In genomic region chr11:107466611-107467391, GRCm38 (mm10) we compare ENCODE assay signal across 12 mouse cellular contexts. TPM values are rescaled to one million over a fixed set of nuclear protein-coding genes. Genes with fewer than 3 reads are reported as not detected.
A peak's percentile ranks its signal among the peaks of the same experiment; 100 is the strongest.
DNase-seq lines count a peak whose midpoint lies in the region; ATAC-seq and TF ChIP-seq lines count a peak whose summit lies in the region.
"Had no signal": no experiment of that assay in that cellular context is flagged by ENCODE, and none has a peak within 500 bp of the region (broad histone marks: within the 10 kb centered on the region; RNA-seq: fewer than 3 reads in every experiment).

No protein-coding gene starts in this region.

- H3K9me3 ChIP-seq in limb, embryonic 12.5 days: no peaks in the 10 kb centered on the region
- no peaks in the 10 kb centered on the region for H3K9me3 ChIP-seq in limb, embryonic 10.5 days (replicated peaks)
- no peaks in the 10 kb centered on the region for H3K9me3 ChIP-seq in liver, postnatal 0 days (ENCODE audit: low read length)
- H3K9me3 ChIP-seq: heart, embryonic 10.5 days had no signal

- no peak for ATAC-seq in limb, embryonic 12.5 days (ENCODE audit: insufficient number of reproducible peaks, insufficient read depth, low FRiP score, low TSS enrichment, low read depth)
- no peak for ATAC-seq in liver, postnatal 0 days

- H3K4me2 ChIP-seq in limb, embryonic 12.5 days: 0 out of 2 replicates have a peak overlapping the region, but pooled peaks have one; percentile 15
- peak overlapping the region; percentile 46 for H3K4me2 ChIP-seq in liver, postnatal 0 days (ENCODE audit: low read depth, low read length)
- H3K4me2 ChIP-seq: lung, embryonic 14.5 days had no signal

- H3K27me3 ChIP-seq in limb, embryonic 12.5 days: no peaks in the 10 kb centered on the region
- no peaks in the 10 kb centered on the region for H3K27me3 ChIP-seq in limb, embryonic 10.5 days (ENCODE audit: low read depth, poor library complexity, severe bottlenecking)
- no peaks in the 10 kb centered on the region for H3K27me3 ChIP-seq in liver, postnatal 0 days (ENCODE audit: insufficient read depth, low read length)

- no peak for TF ChIP-seq CTCF in liver, postnatal 0 days (IDR thresholded peaks at IDR 0.05; ENCODE audit: low read depth)

- H3K4me1 ChIP-seq in limb, embryonic 12.5 days (replicated peaks): peaks cover 21% of the 10 kb centered on the region
- H3K4me1 ChIP-seq in limb, embryonic 10.5 days: peaks cover 38% of the 10 kb centered on the region
- H3K4me1 ChIP-seq in liver, postnatal 0 days (ENCODE audit: insufficient read depth): peaks cover 29% of the 10 kb centered on the region

- H3K9ac ChIP-seq in limb, embryonic 12.5 days (replicated peaks): no peak overlapping the region
- peak overlapping the region; percentile 4; the same call in 1 of the 2 replicates for H3K9ac ChIP-seq in liver, postnatal 0 days (replicated peaks)
- H3K9ac ChIP-seq: lung, embryonic 14.5 days had no signal

- no peak overlapping the region for H3K27ac ChIP-seq in limb, embryonic 12.5 days
- H3K27ac ChIP-seq in limb, embryonic 10.5 days: no peak overlapping the region
- peak overlapping the region; percentile 73 for H3K27ac ChIP-seq in liver, postnatal 0 days (ENCODE audit: low read depth)
- H3K27ac ChIP-seq: heart, embryonic 10.5 days had no signal

- TF ChIP-seq EP300 in liver, postnatal 0 days (IDR thresholded peaks at IDR 0.05; ENCODE audit: low read depth): no peak

- DNase-seq in limb, embryonic 10.5 days (ENCODE audit: low spot score): no peak
- DNase-seq in kidney, adult 11 months: peak; percentile 67
- peak; percentile 39 for DNase-seq in kidney, postnatal 14 days
- DNase-seq in liver, postnatal 0 days: no peak
- DNase-seq in spleen, postnatal 36 days (ENCODE audit: low spot score in 2 of 2): no peak
- no peak for DNase-seq in testis, postnatal 10 days (ENCODE audit: low spot score)
- no peak for DNase-seq in neural tube, embryonic 10.5 days (ENCODE audit: extremely low spot score, low spot score)
- DNase-seq: cerebellum, adult 8-10 months; heart, postnatal 36 days; lung, embryonic 14.5 days had no signal

- 73% methylated on average over 6 of the region's 6 CpGs for WGBS in limb, embryonic 12.5 days
- 84% methylated on average over 6 of the region's 6 CpGs for WGBS in limb, embryonic 10.5 days
- 45% methylated on average over 6 of the region's 6 CpGs for WGBS in liver, postnatal 0 days (ENCODE audit: insufficient replicate concordance)

- H3K36me3 ChIP-seq in limb, embryonic 12.5 days: peaks cover 7% of the 10 kb centered on the region; the same call in 1 of the 2 replicates
- H3K36me3 ChIP-seq in limb, embryonic 10.5 days: peaks cover 27% of the 10 kb centered on the region
- H3K36me3 ChIP-seq in liver, postnatal 0 days (replicated peaks; ENCODE audit: insufficient read depth, low read length): no peaks in the 10 kb centered on the region
- H3K36me3 ChIP-seq: heart, embryonic 10.5 days had no signal

- no peak overlapping the region for H3K4me3 ChIP-seq in limb, embryonic 12.5 days (replicated peaks)
- H3K4me3 ChIP-seq in limb, embryonic 10.5 days: no peak overlapping the region
- H3K4me3 ChIP-seq in liver, postnatal 0 days (ENCODE audit: low read depth, low read length): no peak overlapping the region
- H3K4me3 ChIP-seq: heart, embryonic 10.5 days had no signal

RNA-seq across cellular contexts. Expression of gene Pitpnc1, which starts 3.7 kb away (rescaled TPM):
- polyA plus RNA-seq in limb, embryonic 12.5 days (2016; fragmentation: Nextera tagmentation; extraction: Ambion mirVana): 31.9 and 34.9 TPM in 2 replicates
- 31.6 and 37.1 TPM in 2 replicates for polyA plus RNA-seq in limb, embryonic 10.5 days (2016; fragmentation: Nextera tagmentation; extraction: Ambion mirVana)
- 6.8 and 9.1 TPM in 2 replicates for polyA plus RNA-seq in liver, postnatal 0 days (2015; fragmentation: Nextera tagmentation; extraction: Ambion mirVana)

RNA-seq across cellular contexts. Expression of gene Psmd12, which starts 12.5 kb away (rescaled TPM):
- 186 and 196 TPM in 2 replicates for polyA plus RNA-seq in limb, embryonic 12.5 days (2016; fragmentation: Nextera tagmentation; extraction: Ambion mirVana)
- 229 and 240 TPM in 2 replicates for polyA plus RNA-seq in limb, embryonic 10.5 days (2016; fragmentation: Nextera tagmentation; extraction: Ambion mirVana)
- 78.8 and 79.6 TPM in 2 replicates for polyA plus RNA-seq in liver, postnatal 0 days (2015; fragmentation: Nextera tagmentation; extraction: Ambion mirVana)

Comparison
In these comparisons a context has a peak if more than half of its experiments do, and no peak if none do; other contexts are left out.
1. DNase-seq: peak in kidney, adult 11 months (single experiment) and kidney, postnatal 14 days (single experiment); none in limb, embryonic 10.5 days (single experiment), liver, postnatal 0 days (single experiment), spleen, postnatal 36 days (0 of 2), testis, postnatal 10 days (single experiment) and neural tube, embryonic 10.5 days (single experiment).